Mouse (Mus musculus): ENCODE measurements at regions not wholly inside any gene's neighbourhood (a gene's known extent, or its start where the extent isn't known, plus 50 kb on each side); places are given as distances from the start of the nearest gene placed in this dataset.

DNA sequence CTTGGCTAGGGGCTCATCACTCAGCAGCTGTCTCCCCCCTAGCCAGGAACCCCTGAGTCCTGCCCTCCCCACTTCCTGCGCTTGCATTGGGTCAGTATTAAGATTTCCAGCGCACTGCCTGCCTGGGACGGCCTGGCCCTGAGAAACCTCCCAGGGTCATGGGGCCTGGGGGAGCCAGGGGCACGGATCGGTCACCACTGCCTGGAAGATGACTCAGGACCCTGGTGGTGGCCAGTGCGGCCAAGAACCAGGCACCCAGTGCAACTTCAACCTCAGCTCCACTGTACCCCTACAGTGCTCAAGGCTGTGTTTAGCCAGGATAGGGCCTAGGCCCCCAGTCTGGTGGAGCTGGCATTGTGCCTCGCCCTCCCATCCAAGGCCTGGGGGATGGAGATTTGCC, 111.9 kb upstream of the Zbtb40 start:
- DNase-seq (ENCODE audit: low spot score): no peak

DNA sequence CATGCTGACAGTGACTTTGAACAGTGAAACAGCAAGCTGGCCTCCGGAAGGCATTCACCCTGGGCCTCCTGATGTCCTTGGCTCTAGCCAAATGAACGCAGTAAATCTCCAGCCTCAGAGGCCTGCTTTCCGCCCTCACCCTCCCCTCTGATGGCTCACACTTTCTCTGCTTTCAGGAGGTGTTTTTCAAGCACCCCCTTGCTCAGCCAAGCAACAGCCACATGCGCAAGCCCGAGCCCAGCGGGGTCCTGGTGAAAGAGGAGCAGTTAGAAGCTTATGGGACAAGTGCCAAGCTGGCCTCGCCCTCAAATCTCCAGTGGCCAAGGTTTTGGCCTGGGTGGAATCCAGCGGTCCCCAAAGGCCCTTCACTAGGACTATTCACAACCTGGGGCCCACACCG, 109.6 kb upstream of the Zbtb40 start:
- DNase-seq (ENCODE audit: low spot score): no peak

DNA sequence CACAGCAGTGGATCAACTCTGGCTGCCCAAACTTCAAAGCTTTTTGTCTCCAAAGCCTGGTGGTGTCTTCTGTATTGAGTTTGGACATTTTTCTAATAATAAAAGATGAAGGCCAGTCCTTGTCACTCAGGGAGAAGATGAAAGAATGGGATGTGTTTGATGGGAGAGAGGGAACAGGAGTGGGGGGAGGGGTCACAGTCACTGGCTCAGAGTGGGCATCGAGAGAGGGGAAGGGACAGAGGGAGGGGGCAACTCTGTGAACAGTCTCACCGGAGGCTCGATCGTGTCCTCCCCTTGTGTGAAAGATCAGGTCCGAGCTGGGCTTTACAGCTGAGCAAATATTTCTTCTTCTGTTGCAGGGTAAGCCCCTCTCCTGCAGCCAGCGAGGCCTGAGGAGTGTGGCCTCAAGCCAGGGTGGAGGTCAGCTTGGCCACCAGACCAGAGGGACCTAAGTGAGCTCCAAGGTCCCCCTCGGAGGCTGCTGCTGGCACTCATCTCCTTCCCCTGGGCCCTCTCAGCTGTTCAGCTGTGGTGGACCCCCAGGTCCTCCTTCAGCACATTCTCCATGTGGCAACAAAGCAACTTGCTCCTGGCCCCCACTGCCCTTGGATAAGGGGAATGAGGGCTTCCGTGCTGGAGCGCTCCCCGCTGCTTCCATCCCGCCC, 108.0 kb upstream of the Zbtb40 start:
- no peak for DNase-seq (ENCODE audit: low spot score)

DNA sequence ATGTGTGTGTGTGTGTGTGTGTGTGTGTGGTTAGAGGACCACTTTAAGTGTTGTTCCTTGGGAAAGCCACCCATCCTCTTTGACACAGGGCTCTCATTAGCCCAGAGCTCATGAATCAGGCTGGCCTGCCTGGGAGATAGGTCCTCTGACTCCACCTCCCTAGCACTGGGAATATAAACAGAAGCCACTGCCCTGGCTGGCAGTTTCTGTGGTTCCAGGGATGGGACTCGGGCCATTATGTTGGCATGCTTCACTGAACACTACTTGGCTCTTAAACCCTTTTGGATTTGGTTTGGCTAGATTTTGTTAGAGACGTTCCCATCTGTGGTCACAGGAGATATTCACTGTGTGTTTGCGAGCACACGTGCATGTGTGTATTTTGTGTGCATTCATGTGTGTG, 100.2 kb upstream of the Zbtb40 start:
- no peak for DNase-seq (ENCODE audit: low spot score)

DNA sequence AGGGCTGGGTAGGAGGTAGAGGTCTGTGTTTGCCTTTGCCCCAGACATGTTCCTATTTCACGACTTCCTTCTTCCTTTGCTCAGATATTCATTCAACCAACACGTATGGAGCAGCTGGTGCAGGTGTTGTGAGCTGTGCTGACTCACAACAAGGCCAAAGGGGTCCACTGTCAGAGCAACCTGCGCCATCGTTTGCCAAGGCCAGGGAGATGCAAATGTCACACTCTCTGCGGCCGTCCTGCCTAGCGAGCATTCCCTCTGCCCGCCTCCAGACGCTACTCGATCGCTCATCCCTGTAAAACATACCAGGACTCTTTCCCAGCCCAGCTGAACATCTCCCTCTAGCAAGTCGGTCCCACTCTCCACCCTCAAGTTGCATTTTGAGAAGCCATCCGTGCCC, 99.2 kb upstream of the Zbtb40 start:
- DNase-seq (ENCODE audit: low spot score): no peak

DNA sequence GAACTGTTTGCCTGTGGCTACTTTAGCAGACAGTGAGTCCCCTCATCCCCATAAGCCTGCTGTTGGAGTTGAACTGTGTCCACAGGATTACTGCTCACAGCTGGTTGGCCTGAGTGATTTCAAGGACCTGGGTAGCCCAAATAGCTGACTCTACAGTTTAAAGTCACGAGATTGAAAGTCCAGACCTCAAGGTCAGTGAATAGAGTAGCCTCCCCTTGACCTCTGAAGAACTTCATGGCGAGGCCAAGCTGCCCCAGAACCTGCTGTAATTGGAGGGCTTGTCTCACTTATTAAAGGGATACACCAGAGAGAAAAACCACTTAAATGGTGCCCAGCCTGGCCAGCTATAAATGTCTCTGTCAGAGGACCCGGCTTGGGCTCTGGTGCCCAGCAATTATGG, 97.7 kb upstream of the Zbtb40 start:
- no peak for DNase-seq (ENCODE audit: low spot score)

DNA sequence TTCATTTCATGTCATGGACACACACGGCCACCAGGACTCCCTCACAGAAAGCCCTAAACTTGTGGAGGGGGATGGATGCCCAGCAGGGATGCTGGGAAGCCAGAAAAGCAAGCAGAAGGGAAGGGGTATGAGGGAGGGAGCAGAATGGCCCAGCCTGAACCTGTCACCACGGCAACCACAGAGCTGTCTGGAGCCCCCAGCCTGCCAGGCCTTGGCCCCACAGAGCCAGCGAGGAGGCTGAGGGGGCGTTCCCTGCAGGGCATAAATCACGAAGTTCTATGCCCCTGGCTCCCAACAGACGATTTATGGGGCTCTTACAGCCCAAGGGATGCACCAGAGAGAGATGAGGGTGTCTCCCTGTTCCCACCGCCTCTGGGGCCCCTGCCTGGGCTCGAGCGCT, 93.7 kb upstream of the Zbtb40 start:
- no peak for DNase-seq (ENCODE audit: low spot score)

DNA sequence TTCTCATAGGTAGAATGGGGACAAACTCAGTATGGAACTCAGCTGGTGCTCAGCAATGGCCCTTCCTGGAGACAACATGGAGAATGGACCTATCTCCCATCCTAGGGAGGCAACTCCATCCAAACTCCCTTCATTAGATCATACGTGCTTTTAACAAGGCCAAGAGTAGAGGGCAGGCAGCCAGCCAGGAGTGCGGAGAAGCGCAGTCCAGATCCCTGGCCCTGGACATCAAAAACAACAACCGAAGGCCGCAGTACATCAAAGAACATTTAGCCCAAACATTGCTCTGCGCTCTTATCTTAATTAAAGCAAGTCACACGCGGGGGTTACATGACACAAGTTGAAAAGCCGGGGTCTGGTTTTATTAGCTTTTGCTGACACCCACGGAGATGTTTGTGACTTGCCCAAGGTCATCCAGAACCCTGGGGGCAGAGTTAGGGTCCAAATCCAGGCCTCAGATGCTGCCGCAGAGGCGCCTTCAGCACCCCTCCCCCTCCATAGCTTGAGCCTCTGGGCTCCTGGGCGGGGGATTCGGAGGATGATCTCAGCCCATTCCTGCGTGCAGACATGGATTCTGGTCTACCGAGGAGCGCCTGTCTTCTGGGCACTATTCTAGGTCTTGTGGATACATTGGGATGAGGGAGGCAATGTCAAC, 90.6 kb upstream of the Zbtb40 start:
- DNase-seq (ENCODE audit: low spot score): no peak

DNA sequence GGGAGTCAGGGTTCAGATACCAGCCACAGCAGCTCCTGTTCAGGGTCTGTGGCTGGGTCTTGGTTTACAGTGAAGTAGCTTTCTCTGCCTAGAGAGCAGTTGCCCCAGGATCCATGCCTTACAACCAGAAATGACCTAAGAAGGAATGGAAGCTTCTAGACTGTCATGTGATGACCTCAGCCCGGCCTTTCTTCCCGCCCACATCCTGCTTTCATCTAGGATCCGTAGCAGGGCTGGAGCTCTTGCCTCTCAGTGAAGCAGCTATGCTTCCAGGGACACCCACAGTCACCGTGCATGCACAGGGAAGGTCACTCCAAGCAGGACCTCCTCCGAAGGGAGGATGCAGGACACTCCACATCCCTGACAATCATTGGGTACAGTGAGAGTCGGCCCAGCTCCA, 89.5 kb upstream of the Zbtb40 start:
- no peak for DNase-seq (ENCODE audit: low spot score)

DNA sequence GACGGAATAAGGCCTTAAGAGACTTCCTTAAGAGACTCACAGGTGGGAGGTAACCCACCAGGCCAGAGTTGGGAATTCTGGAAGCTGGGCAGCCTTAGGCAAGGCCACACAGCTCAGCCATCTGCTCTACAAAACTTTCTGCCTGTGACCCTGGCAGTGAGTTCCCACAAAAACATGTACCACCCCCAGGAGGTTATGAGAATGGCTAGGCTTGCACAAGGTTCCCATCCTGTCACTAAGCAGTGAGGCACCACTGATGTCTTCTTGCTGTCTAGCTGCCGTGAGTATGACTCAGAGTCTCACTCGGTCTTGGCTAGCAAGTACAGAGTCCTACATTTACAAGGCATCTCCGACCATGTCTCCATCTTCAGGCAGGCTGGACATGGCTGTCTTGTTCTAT, 87.7 kb upstream of the Zbtb40 start:
- no peak for DNase-seq (ENCODE audit: low spot score)

DNA sequence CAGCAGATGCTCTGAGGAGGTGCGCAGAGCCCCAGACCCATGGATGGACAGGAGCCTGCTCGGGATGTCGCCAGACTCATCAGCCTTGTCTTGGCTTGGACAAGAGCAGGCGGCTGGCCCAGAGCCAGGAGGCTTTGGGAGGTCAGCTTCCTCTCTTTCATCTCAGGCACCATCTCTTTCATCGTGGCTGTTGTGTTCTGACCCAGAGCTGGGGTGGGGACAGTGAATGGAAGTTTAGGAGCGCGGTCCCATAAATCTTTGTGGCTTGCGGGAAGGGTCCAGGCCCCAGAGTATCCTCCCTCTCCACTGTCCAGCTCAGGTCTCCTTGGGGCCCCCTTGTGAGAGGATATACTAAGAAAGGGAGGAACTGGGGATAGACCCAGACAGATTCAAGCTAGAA, 87.2 kb upstream of the Zbtb40 start:
- no peak for DNase-seq (ENCODE audit: low spot score)

DNA sequence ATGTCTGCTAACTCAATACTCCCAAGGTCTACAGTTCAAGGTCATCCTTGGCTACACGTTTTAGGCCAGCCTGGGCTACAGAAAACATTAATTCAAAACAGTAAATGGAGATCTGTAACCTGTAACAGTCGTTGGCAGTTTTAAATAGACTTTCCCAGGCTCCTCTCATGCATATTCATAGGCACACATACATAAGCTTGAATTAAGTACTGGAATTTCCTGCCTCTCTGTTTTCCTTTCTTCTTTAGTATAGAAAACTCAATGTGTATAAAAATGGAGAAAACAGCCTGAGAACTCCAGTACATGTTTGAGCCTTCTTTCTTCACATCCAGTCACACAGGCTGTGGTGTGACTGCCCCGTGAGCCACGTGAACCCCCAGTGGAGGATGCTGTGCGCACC, 86.0 kb upstream of the Zbtb40 start:
- no peak for DNase-seq (ENCODE audit: low spot score)

DNA sequence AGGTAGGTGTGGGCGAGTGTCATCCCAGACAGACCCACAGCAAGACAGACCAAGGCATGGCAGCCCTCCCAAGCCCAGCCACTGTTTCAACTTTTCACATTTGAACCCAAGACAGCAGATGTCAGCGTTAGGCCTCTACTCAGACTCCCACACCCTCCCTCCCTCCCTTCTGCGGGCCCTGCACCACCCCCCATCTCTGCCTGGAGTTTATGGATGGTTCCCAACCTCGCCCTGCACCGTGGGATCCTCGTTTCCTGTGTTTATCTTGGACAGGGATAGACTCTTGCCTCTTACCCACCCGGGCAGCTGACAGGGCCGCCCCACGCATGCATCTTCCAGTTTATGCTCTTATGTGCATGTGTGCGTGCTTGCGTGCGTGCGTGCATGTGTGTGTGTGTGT, 85.2 kb upstream of the Zbtb40 start:
- no peak for DNase-seq (ENCODE audit: low spot score)

DNA sequence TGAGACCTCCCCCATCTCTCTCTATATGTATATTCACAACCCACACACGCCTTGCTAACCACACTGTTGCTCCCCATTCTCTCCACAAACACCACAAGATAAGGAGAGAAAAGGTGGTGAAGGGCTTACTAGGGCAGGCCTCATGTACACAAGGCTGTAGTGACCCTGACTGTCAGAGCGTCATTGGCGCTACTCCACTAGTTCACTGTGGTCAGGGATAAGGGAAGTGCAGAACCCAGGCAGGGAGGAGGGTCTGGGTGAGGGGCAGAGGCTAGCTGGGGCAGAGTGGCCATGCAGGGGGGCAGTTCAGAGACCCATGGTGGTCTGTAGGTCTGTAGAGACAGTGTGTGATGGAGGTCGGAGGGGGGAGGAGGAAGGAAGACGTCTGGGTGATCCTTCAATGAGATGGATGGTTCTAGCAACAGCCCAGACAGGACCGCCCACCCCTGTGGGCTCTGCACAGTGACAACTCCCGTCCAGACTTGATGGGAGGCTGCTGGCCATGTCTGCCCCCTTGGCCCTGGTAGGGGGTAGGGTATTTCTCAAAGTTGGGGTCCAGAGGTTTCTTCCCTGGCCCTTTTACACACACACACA, 82.1 kb upstream of the Zbtb40 start:
- DNase-seq (ENCODE audit: low spot score): no peak

DNA sequence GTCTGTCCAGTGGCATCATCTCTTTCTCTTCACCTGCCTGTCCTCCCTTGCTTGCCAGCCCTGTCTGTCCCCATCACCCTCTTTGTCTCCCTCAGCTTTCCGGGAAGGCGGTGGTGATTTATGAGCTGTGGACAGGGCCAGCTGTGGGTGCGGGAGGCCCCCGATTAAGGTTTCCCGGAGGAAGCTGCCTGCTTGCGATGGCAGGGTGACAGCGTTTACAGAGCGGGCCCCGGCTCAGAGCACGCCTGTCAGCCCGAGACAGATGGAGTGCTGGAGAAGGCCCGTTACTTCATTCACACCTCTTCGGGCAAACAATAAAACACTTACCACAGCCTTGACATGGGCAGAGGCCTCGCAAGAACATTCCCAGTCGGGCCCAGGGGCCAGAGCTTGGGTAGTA, 79.6 kb upstream of the Zbtb40 start:
- no peak for DNase-seq (ENCODE audit: low spot score)

DNA sequence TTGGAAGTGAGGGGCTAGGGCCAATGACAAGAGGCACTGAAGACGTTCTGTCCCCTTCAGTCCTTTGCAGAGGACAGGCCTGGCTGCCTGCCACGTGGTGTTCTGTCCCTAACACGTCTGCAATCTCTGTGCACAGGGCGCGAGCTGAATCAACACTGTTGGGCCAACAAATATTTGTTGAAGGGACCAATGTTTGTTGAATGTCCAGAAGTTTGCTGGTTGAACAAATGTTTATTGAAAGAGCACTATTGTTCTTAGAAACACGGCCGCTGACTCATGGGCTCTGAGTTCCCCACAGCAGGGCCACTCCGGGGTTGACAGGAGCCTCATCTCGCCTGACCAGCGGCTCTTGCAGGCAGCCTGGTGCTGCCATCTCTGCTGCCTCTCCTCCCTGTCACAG, 73.1 kb upstream of the Zbtb40 start:
- peak; percentile 33 for DNase-seq (ENCODE audit: low spot score)

DNA sequence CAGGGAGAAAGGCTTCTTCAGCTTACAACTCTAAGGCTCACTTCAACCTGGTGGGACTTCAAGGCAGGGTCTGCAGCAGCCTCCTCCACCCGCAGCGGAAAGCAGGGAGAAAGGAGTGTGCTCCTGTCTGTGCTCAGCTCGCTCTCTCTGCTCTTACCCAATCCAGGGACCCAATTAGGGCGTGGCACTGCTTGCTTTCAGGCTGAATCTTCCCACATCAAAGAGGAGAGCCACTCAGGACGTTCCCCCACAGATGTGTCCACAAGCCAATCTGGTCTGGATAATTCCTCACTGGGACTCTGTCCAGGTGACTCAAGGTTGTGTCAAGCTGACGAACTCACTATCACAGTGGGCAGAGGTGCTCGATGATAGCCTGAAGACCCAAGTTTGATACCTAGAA, 72.0 kb upstream of the Zbtb40 start:
- DNase-seq (ENCODE audit: low spot score): no peak

DNA sequence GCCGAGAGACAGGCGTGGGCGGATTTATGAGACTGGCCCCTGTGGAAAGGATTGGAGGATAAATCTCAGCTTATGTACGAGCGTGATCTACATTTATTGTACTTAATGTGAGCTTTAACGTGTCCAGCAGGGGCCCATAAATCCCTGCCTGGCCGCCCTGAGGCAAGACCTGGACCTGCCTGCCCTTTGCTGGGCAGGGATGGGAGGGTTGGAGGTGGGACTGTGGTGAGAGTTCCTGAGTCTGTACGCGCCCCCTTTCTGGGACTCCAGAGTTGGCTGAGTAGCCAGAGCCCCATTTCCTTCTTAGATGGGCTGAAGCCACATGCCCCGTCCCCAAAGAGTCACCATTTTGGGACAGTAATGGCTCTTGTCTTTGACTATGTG, 69.7 kb upstream of the Zbtb40 start:
- DNase-seq (ENCODE audit: low spot score): no peak

DNA sequence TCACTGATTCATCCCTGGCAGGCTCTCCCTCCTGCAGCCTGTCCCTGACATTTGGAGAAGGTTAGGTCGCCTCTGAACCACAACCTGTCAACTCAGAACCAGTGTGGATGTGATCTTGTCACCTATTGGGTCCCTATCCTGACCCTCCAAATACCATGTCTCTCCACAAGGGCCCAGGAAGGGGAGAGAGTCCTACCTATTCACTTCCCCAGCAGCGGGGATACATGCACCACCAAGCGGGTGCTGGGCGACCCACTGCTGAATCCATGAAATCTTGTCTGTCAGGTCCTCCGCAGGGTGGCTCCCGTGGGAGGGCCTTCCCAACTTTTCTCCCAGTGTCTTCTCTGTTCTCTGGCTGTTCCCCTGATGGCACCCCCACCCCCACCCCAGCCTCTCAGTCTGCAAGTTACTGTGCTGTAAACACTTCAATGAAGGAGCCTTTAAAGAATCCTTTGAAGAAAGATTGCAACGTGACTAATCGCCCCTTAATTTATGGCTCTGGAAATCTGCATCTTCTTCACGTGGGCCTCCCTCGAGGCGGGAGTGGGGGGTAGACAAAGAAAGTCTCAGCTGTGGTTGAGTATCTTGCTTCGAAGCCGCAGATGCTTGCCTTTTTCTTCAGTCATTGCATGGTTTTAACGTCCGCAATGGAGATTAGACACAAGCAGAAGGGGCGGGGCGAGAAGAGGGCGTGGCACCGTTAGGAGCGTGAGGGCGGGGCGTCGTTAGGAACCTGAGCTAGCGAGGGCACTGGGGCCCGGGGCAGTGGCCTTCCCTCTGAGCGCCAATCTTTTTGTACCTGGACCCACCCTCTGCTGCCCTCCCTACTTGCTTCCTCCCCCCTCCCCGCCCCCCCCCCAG, 69.1 kb upstream of the Zbtb40 start:
- peak; percentile 60 for DNase-seq (ENCODE audit: low spot score)

DNA sequence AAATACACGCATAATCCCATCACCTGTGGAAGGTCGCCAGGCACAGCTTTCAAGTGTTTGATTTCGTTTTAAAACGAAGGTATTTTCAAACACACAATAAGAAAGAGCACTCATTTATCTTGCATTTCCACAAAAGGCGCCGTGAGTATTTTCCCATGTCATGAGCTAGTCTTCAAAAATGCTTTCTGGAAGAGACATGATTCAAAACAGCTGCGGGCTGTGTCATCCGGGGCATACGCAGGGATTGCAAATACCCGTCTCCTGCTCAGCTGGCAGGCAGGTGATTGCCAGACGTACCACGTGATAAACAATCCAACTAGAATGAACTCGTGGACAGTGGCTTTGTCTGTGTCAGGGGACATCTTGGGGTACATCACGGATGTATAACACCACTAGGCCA, 66.5 kb upstream of the Zbtb40 start:
- DNase-seq (ENCODE audit: low spot score): no peak

DNA sequence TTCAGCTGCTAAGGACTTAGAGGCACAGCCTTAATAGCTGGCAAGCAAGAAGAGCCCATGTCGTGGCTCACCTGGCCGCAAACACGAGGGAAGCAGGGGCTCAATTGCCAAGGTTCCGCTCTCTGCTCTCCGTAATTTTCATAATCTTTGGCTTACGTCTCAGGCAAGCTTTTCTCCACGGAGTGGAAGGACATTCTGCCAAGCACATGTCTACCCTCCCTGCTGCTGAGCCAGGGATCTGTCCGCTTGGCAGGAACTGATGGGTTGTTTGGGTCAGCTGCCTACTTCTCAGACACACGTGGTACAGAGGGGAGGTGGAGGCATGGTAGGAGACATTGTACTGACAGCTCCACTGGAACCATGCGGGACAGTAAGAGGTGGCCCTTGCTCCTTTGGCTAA, 61.7 kb upstream of the Zbtb40 start:
- DNase-seq (ENCODE audit: low spot score): no peak

DNA sequence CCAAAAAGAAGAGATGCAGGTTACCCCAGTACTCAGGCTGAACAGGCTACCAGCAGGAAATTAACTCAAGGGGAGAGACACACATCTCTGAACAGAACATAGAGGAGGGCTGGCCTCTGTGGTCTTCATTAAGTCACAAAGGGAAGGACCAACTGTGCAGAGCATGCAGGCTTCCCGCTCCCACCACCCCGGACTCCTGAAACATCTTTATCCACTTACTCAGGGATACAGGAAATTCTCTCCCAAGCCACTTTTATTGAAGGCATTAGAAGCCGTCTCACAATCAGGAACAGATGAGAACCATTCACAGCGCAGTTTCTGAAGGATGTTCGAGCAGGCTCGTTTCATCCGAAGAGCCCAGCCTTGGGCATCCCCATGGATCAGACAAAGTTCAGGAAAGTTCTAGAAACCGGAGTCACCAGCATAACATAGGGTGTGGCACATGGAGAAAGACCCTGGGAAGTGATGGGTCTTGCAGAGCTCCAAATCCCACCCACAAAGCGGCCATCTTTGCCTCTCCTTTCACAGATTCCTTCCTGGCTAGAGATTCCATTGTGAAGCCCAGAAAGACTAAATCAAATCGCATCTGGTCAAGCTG, 55.9 kb upstream of the Zbtb40 start:
- no peak for DNase-seq (ENCODE audit: low spot score)

DNA sequence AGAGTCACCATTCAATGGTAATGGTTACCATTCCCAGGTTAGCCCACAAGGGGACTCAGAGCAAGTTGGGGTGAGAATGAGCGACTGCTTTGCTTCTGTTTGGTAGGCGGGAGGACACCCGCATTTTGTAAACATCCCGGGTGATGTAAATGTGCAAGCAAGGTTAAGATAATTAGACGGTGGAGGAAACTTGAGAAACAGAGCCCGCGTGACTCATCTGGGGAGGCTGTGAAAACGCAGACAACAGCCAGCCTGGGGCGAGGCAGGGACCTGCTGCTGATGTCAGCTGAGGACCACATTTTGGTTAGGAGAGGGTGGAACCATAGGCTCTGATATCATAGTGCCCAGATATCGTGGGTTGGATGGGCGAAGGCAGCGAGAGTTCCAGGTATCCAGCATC, 52.6 kb upstream of the Zbtb40 start:
- DNase-seq (ENCODE audit: low spot score): no peak
